Mouse (Mus musculus): ENCODE measurements around the gene Alx3. TPM values are rescaled to one million over a fixed set of nuclear protein-coding genes. Genes with fewer than 3 reads are reported as not detected.

The Alx3 gene
- polyA plus RNA-seq (2014; fragmentation: Illumina TruSeq; extraction: RNeasy Lipid Tissue Mini Kit (QIAGEN cat#74804); ENCODE audit: low read depth, low replicate concordance): 0.11 TPM

GRCm38 (mm10) chr3:107594662-107595263 is at the start of gene Alx3:
Alx3 (plus strand) TSS chr3:107595031.

GRCm38 (mm10) chr3:107554842-107555241 is 40.0 kb upstream of the Alx3 start, which contains the start of gene Ubl4b:
Ubl4b (minus strand) TSS chr3:107555073.

GRCm38 (mm10) chr3:107630682-107631522 is 36.1 kb downstream of the Alx3 start, which contains the start of gene Gm10961:
Gm10961 (plus strand) TSS chr3:107631322.

GRCm38 (mm10) chr3:107631523-107631958 is 36.7 kb downstream of the Alx3 start, which contains the start of gene Strip1:
Strip1 (minus strand) TSS chr3:107631694.

Other genes starting within 250 kb of the Alx3 start
- gene Kcnc4, start 135.5 kb upstream of the Alx3 start, polyA plus RNA-seq (2014; fragmentation: Illumina TruSeq; extraction: RNeasy Lipid Tissue Mini Kit (QIAGEN cat#74804); ENCODE audit: low read depth, low replicate concordance): not detected
- gene Slc6a17, start 77.0 kb upstream of the Alx3 start, polyA plus RNA-seq (2014; fragmentation: Illumina TruSeq; extraction: RNeasy Lipid Tissue Mini Kit (QIAGEN cat#74804); ENCODE audit: low read depth, low replicate concordance): 0.41 TPM
- 75.8 TPM for gene Ubl4b, start 40.0 kb upstream of the Alx3 start, polyA plus RNA-seq (2014; fragmentation: Illumina TruSeq; extraction: RNeasy Lipid Tissue Mini Kit (QIAGEN cat#74804); ENCODE audit: low read depth, low replicate concordance)
- gene Gm10961, start 36.3 kb downstream of the Alx3 start, polyA plus RNA-seq (2014; fragmentation: Illumina TruSeq; extraction: RNeasy Lipid Tissue Mini Kit (QIAGEN cat#74804); ENCODE audit: low read depth, low replicate concordance): not detected
- gene Strip1, start 36.7 kb downstream of the Alx3 start, polyA plus RNA-seq (2014; fragmentation: Illumina TruSeq; extraction: RNeasy Lipid Tissue Mini Kit (QIAGEN cat#74804); ENCODE audit: low read depth, low replicate concordance): 4.4 TPM
- gene Ahcyl1, start 101.5 kb downstream of the Alx3 start, polyA plus RNA-seq (2014; fragmentation: Illumina TruSeq; extraction: RNeasy Lipid Tissue Mini Kit (QIAGEN cat#74804); ENCODE audit: low read depth, low replicate concordance): 85.4 TPM
- 2.3 TPM for gene Csf1, start 165.4 kb downstream of the Alx3 start, polyA plus RNA-seq (2014; fragmentation: Illumina TruSeq; extraction: RNeasy Lipid Tissue Mini Kit (QIAGEN cat#74804); ENCODE audit: low read depth, low replicate concordance)

Data from testis, adult 10 weeks (tissue).